Mouse (Mus musculus) megakaryocyte, embryonic 14.5 days (primary cell): ENCODE data around the gene Fbxo3. TPM values are rescaled to one million over a fixed set of nuclear protein-coding genes. Genes with fewer than 3 reads are reported as not detected.
"Not testable (repeated sequence)": the region's sequence is repeated elsewhere in the genome, so short reads cannot be mapped to it uniquely, and the experiment has no call there.

Source experiments
- H3K27me3 ChIP-seq: replicated peaks from 2 replicates; pipeline ENCODE3; 2012; ENCODE audit warnings: inconsistent platforms
- H3K36me3 ChIP-seq: replicated peaks from 2 replicates; pipeline ENCODE3; 2012; ENCODE audit warnings: low read length, inconsistent platforms, mixed read lengths
- H3K4me1 ChIP-seq: 2 replicates; pipeline ENCODE4 v1.6.1; 2012; ENCODE audit warnings: inconsistent platforms
- H3K4me3 ChIP-seq: replicated peaks from 2 replicates; pipeline ENCODE3; 2012; ENCODE audit warnings: moderate library complexity, mild to moderate bottlenecking, inconsistent platforms
- H3K9me3 ChIP-seq: 2 replicates; pipeline ENCODE4 v1.6.1; 2012; ENCODE audit warnings: inconsistent platforms
- FLI1 ChIP-seq: IDR thresholded peaks from 2 replicates; pipeline ENCODE4 v1.6.1; 2012; ENCODE audit warnings: low read length, inconsistent platforms, mixed read lengths
- GATA1 ChIP-seq: IDR thresholded peaks from 3 replicates; pipeline ENCODE4 v1.6.1; 2012; ENCODE audit warnings: mixed read lengths, low read length, inconsistent platforms, borderline replicate concordance
- polyA plus RNA-seq: library from polyadenylated mRNA; stranded (reverse); fragments of >175 nt; gene quantifications from 2 replicates; pipeline ENCODE4 v1.2.3, GENCODE M21; 2012; ENCODE audit warnings: low replicate concordance; ENCODE audit not compliant: insufficient read depth

The Fbxo3 gene
- polyA plus RNA-seq, 1 experiment: 2.7 TPM

GRCm38 (mm10) chr2:104110031-104110430 is 82.5 kb downstream of the Fbxo3 start:
- H3K36me3 ChIP-seq: peaks cover 29% of the 10 kb centered on the region

GRCm38 (mm10) chr2:104111170-104111797 is 83.8 kb downstream of the Fbxo3 start:
- H3K27me3 ChIP-seq, H3K9me3 ChIP-seq, H3K4me3 ChIP-seq: not testable (repeated sequence)
- Histone ChIP-seq H3K36me3 (peaks cover 20% of the 10 kb centered on the region), H3K4me1 (peaks cover 19% of the 10 kb centered on the region)

More at GRCm38 (mm10) chr2:104110031-104110430, 82.5 kb downstream of the Fbxo3 start:
- H3K27me3 ChIP-seq: no peaks in the 10 kb centered on the region
- TF ChIP-seq GATA1: no peak
- TF ChIP-seq FLI1: no peak
- no peak overlapping the region for H3K4me3 ChIP-seq
- peaks cover 23% of the 10 kb centered on the region for H3K4me1 ChIP-seq
- H3K9me3 ChIP-seq: no peaks in the 10 kb centered on the region

Other genes starting within 250 kb of the Fbxo3 start
- 59.6 and 72.0 TPM in 2 replicates for gene Caprin1, start 230.1 kb upstream of the Fbxo3 start, polyA plus RNA-seq
- gene Lmo2, start 69.7 kb upstream of the Fbxo3 start, polyA plus RNA-seq: 436 and 585 TPM in 2 replicates
- not detected in 2 replicates for gene 4931422A03Rik, start 640 bp downstream of the Fbxo3 start, polyA plus RNA-seq
- 0.07 TPM in 1 of 2 replicates, not detected in the other for gene Gm10912, start 38.1 kb downstream of the Fbxo3 start, polyA plus RNA-seq
- not detected in 2 replicates for gene Gm10799, start 40.8 kb downstream of the Fbxo3 start, polyA plus RNA-seq
- gene Cd59b, start 42.1 kb downstream of the Fbxo3 start, polyA plus RNA-seq: 0.31 TPM in 1 of 2 replicates, not detected in the other
- gene Cd59a, start 68.1 kb downstream of the Fbxo3 start, polyA plus RNA-seq: 14.2 TPM in 1 of 2 replicates, not detected in the other
- gene A930018P22Rik, start 95.0 kb downstream of the Fbxo3 start, polyA plus RNA-seq: 0.19 TPM in 1 of 2 replicates, not detected in the other